Mouse (Mus musculus) small intestine, adult 2 months (tissue): ENCODE measurements around the gene Unc5a.

ENCODE experiments used
- CTCF ChIP-seq: fragments of 200-500 bp; IDR thresholded peaks from 2 replicates; pipeline ENCODE4 v1.5.1; 2012; ENCODE audit warnings: low read depth, mild to moderate bottlenecking, control low read depth, inconsistent platforms, low read length, moderate library complexity, mixed read lengths; ENCODE audit not compliant: insufficient replicate concordance, insufficient read length; ENCODE audit errors: extremely low read depth
- POLR2A ChIP-seq: fragments of 200-500 bp; IDR thresholded peaks from 2 replicates; pipeline ENCODE4 v1.6.1; 2012; ENCODE audit warnings: low read depth, mild to moderate bottlenecking, control low read depth, inconsistent platforms, low read length, moderate library complexity

GRCm38 (mm10) chr13:54923705-54924104, 25.5 kb upstream of the Unc5a start:
- TF ChIP-seq CTCF (no peak), POLR2A (no peak)
